ENCODE assay signal across 11 mouse cellular contexts in genomic region chr1:192797011-192797274, GRCm38 (mm10). TPM values are rescaled to one million over a fixed set of nuclear protein-coding genes. Genes with fewer than 3 reads are reported as not detected.
DNase-seq lines count a peak whose midpoint lies in the region; ATAC-seq lines count a peak whose summit lies in the region.
"Had no signal": no experiment of that assay in that cellular context is flagged by ENCODE, and none has a peak within 500 bp of the region (broad histone marks: within the 10 kb centered on the region; RNA-seq: fewer than 3 reads in every experiment).

No protein-coding gene starts in this region.

- no peaks in the 10 kb centered on the region for H3K36me3 ChIP-seq in forebrain, embryonic 10.5 days (replicated peaks)
- no peaks in the 10 kb centered on the region for H3K36me3 ChIP-seq in forebrain, embryonic 11.5 days (ENCODE audit: control insufficient read depth, insufficient read depth, low read length)
- H3K36me3 ChIP-seq in neural tube, embryonic 11.5 days (ENCODE audit: control insufficient read depth, insufficient read depth, low read length) = no peaks in the 10 kb centered on the region
- no peaks in the 10 kb centered on the region for H3K36me3 ChIP-seq in neural tube, embryonic 15.5 days
- H3K36me3 ChIP-seq in hindbrain, embryonic 15.5 days = no peaks in the 10 kb centered on the region
- H3K36me3 ChIP-seq in neural tube, embryonic 13.5 days = no peaks in the 10 kb centered on the region
- H3K36me3 ChIP-seq: liver, embryonic 15.5 days had no signal

- H3K4me3 ChIP-seq in forebrain, embryonic 10.5 days = no peak overlapping the region
- no peak overlapping the region for H3K4me3 ChIP-seq in forebrain, embryonic 11.5 days (ENCODE audit: low read depth, low read length)
- H3K4me3 ChIP-seq in neural tube, embryonic 11.5 days (ENCODE audit: low read depth, low read length) = no peak overlapping the region
- H3K4me3 ChIP-seq in neural tube, embryonic 15.5 days (replicated peaks) = no peak overlapping the region
- no peak overlapping the region for H3K4me3 ChIP-seq in hindbrain, embryonic 15.5 days
- H3K4me3 ChIP-seq in neural tube, embryonic 13.5 days = no peak overlapping the region
- H3K4me3 ChIP-seq: liver, embryonic 15.5 days had no signal

- no peak overlapping the region; the same call in 1 of the 2 replicates for H3K9ac ChIP-seq in forebrain, embryonic 11.5 days (ENCODE audit: low read length)
- H3K9ac ChIP-seq in neural tube, embryonic 11.5 days (ENCODE audit: low read length) = peak overlapping the region; percentile 37
- H3K9ac ChIP-seq in neural tube, embryonic 15.5 days (replicated peaks) = no peak overlapping the region
- H3K9ac ChIP-seq in hindbrain, embryonic 15.5 days = no peak overlapping the region
- H3K9ac ChIP-seq in neural tube, embryonic 13.5 days = 0 out of 2 replicates have a peak overlapping the region, but pooled peaks have one; percentile 45
- H3K9ac ChIP-seq: liver, embryonic 15.5 days had no signal

- WGBS in forebrain, embryonic 10.5 days = 39% methylated on average over 3 of the region's 3 CpGs
- 28% methylated on average over 3 of the region's 3 CpGs for WGBS in forebrain, embryonic 11.5 days
- WGBS in neural tube, embryonic 11.5 days = 34% methylated on average over 3 of the region's 3 CpGs
- 52% methylated on average over 3 of the region's 3 CpGs for WGBS in neural tube, embryonic 15.5 days
- WGBS in hindbrain, embryonic 15.5 days = 56% methylated on average over 3 of the region's 3 CpGs
- 61% methylated on average over 3 of the region's 3 CpGs for WGBS in neural tube, embryonic 13.5 days

- peak overlapping the region; percentile 67 for H3K27ac ChIP-seq in forebrain, embryonic 10.5 days
- no peak overlapping the region for H3K27ac ChIP-seq in forebrain, embryonic 11.5 days (ENCODE audit: low read depth, low read length)
- peak overlapping the region; percentile 56; the same call in 1 of the 2 replicates for H3K27ac ChIP-seq in neural tube, embryonic 11.5 days (ENCODE audit: low read depth, low read length)
- no peak overlapping the region for H3K27ac ChIP-seq in neural tube, embryonic 15.5 days (replicated peaks)
- H3K27ac ChIP-seq in hindbrain, embryonic 15.5 days (replicated peaks) = no peak overlapping the region; the same call in 1 of the 2 replicates
- H3K27ac ChIP-seq in neural tube, embryonic 13.5 days (replicated peaks) = peak overlapping the region; percentile 64
- H3K27ac ChIP-seq: liver, embryonic 15.5 days had no signal

- ATAC-seq in forebrain, embryonic 11.5 days (replicated peaks; ENCODE audit: low FRiP score) = no peak
- no peak for ATAC-seq in neural tube, embryonic 11.5 days (ENCODE audit: insufficient read depth, low FRiP score, low TSS enrichment)
- no peak; the same call in 1 of the 2 replicates for ATAC-seq in neural tube, embryonic 15.5 days (ENCODE audit: low FRiP score)
- ATAC-seq in hindbrain, embryonic 15.5 days (ENCODE audit: low FRiP score, low read depth) = 0 out of 2 replicates have a peak, but pooled peaks have one; percentile 33
- peak; percentile 33; the same call in 1 of the 2 replicates for ATAC-seq in neural tube, embryonic 13.5 days (ENCODE audit: low read depth)
- ATAC-seq: Patski had no signal

- H3K9me3 ChIP-seq in forebrain, embryonic 10.5 days = peaks cover 9% of the 10 kb centered on the region; the same call in 1 of the 2 replicates
- no peaks in the 10 kb centered on the region; the same call in 1 of the 2 replicates for H3K9me3 ChIP-seq in forebrain, embryonic 11.5 days (ENCODE audit: control insufficient read depth, low read length)
- H3K9me3 ChIP-seq in neural tube, embryonic 11.5 days (ENCODE audit: control insufficient read depth, low read length) = no peaks in the 10 kb centered on the region
- H3K9me3 ChIP-seq in neural tube, embryonic 15.5 days (replicated peaks) = no peaks in the 10 kb centered on the region
- H3K9me3 ChIP-seq in hindbrain, embryonic 15.5 days = no peaks in the 10 kb centered on the region
- no peaks in the 10 kb centered on the region for H3K9me3 ChIP-seq in neural tube, embryonic 13.5 days
- H3K9me3 ChIP-seq: liver, embryonic 15.5 days had no signal

- peaks cover 71% of the 10 kb centered on the region for H3K4me1 ChIP-seq in forebrain, embryonic 10.5 days
- H3K4me1 ChIP-seq in forebrain, embryonic 11.5 days (replicated peaks; ENCODE audit: control insufficient read depth, insufficient read depth, low read length) = peaks cover 22% of the 10 kb centered on the region
- H3K4me1 ChIP-seq in neural tube, embryonic 11.5 days (ENCODE audit: control insufficient read depth, insufficient read depth, low read length) = peaks cover 5% of the 10 kb centered on the region
- peaks cover 23% of the 10 kb centered on the region for H3K4me1 ChIP-seq in neural tube, embryonic 15.5 days
- peaks cover 20% of the 10 kb centered on the region for H3K4me1 ChIP-seq in hindbrain, embryonic 15.5 days (replicated peaks)
- peaks cover 28% of the 10 kb centered on the region for H3K4me1 ChIP-seq in neural tube, embryonic 13.5 days (replicated peaks)

- no peak for DNase-seq in forebrain, embryonic 10.5 days (ENCODE audit: extremely low spot score, low spot score)
- DNase-seq in forebrain, embryonic 11.5 days (ENCODE audit: low spot score) = no peak
- DNase-seq in neural tube, embryonic 11.5 days (ENCODE audit: low spot score) = no peak
- no peak for DNase-seq in urinary bladder, postnatal 36 days (ENCODE audit: low spot score in 2 of 2)
- DNase-seq in layer of hippocampus, postnatal 25 days (ENCODE audit: extremely low spot score in 1 of 2, low spot score in 1 of 2) = no peak
- DNase-seq: cerebellum, postnatal 25 days had no signal

- H3K27me3 ChIP-seq in forebrain, embryonic 10.5 days (ENCODE audit: poor library complexity, severe bottlenecking) = peaks cover 19% of the 10 kb centered on the region
- H3K27me3 ChIP-seq in forebrain, embryonic 11.5 days (ENCODE audit: control insufficient read depth, insufficient read depth, low read length) = no peaks in the 10 kb centered on the region
- H3K27me3 ChIP-seq in neural tube, embryonic 11.5 days (ENCODE audit: control insufficient read depth, insufficient read depth, low read length) = no peaks in the 10 kb centered on the region
- no peaks in the 10 kb centered on the region for H3K27me3 ChIP-seq in neural tube, embryonic 15.5 days (replicated peaks)
- no peaks in the 10 kb centered on the region for H3K27me3 ChIP-seq in hindbrain, embryonic 15.5 days
- H3K27me3 ChIP-seq in neural tube, embryonic 13.5 days = no peaks in the 10 kb centered on the region
- H3K27me3 ChIP-seq: liver, embryonic 15.5 days; Patski had no signal

- H3K4me2 ChIP-seq in forebrain, embryonic 11.5 days (ENCODE audit: low read depth, low read length, severe bottlenecking) = no peak overlapping the region
- no peak overlapping the region for H3K4me2 ChIP-seq in neural tube, embryonic 11.5 days (ENCODE audit: low read depth)
- H3K4me2 ChIP-seq in neural tube, embryonic 15.5 days = no peak overlapping the region
- no peak overlapping the region for H3K4me2 ChIP-seq in hindbrain, embryonic 15.5 days
- H3K4me2 ChIP-seq in neural tube, embryonic 13.5 days = no peak overlapping the region
- H3K4me2 ChIP-seq: liver, embryonic 15.5 days had no signal

RNA-seq across cellular contexts. Expression of gene Hhat, which starts 25.9 kb away (rescaled TPM):
- 7.2 and 7.6 TPM in 2 replicates for polyA plus RNA-seq in forebrain, embryonic 10.5 days (2016; fragmentation: Nextera tagmentation; extraction: Ambion mirVana)
- polyA plus RNA-seq in forebrain, embryonic 11.5 days (2014; fragmentation: Nextera tagmentation; extraction: Ambion mirVana) = 6.2 and 8.0 TPM in 2 replicates
- 8.9 and 9.2 TPM in 2 replicates for polyA plus RNA-seq in neural tube, embryonic 11.5 days (2014; fragmentation: Nextera tagmentation; extraction: Ambion mirVana)
- 4.6 and 5.2 TPM in 2 replicates for polyA plus RNA-seq in neural tube, embryonic 15.5 days (2015; fragmentation: Nextera tagmentation; extraction: Ambion mirVana)
- polyA plus RNA-seq in hindbrain, embryonic 15.5 days (2015; fragmentation: Nextera tagmentation; extraction: Ambion mirVana) = 3.5 and 3.6 TPM in 2 replicates
- polyA plus RNA-seq in neural tube, embryonic 13.5 days (2015; fragmentation: Nextera tagmentation; extraction: Ambion mirVana) = 4.4 and 4.6 TPM in 2 replicates
- 1 to 10 TPM; 1.2 to 1.8 TPM for total RNA-seq in layer of hippocampus, postnatal 25 days (2021)

RNA-seq across cellular contexts. Expression of gene Sertad4, which starts 58.6 kb away (rescaled TPM):
- polyA plus RNA-seq in forebrain, embryonic 10.5 days (2016; fragmentation: Nextera tagmentation; extraction: Ambion mirVana) = 13.1 TPM in 2 replicates
- polyA plus RNA-seq in forebrain, embryonic 11.5 days (2014; fragmentation: Nextera tagmentation; extraction: Ambion mirVana) = 17.2 and 17.3 TPM in 2 replicates
- polyA plus RNA-seq in neural tube, embryonic 11.5 days (2014; fragmentation: Nextera tagmentation; extraction: Ambion mirVana) = 19.3 and 22.8 TPM in 2 replicates
- polyA plus RNA-seq in neural tube, embryonic 15.5 days (2015; fragmentation: Nextera tagmentation; extraction: Ambion mirVana) = 16.6 and 17.3 TPM in 2 replicates
- 19.4 and 20.6 TPM in 2 replicates for polyA plus RNA-seq in hindbrain, embryonic 15.5 days (2015; fragmentation: Nextera tagmentation; extraction: Ambion mirVana)
- polyA plus RNA-seq in neural tube, embryonic 13.5 days (2015; fragmentation: Nextera tagmentation; extraction: Ambion mirVana) = 27.8 and 30.3 TPM in 2 replicates
- 10 to 100 TPM; 14.5 to 19.5 TPM for total RNA-seq in layer of hippocampus, postnatal 25 days (2021)

Comparison
In these comparisons a context has a peak if more than half of its experiments do, and no peak if none do; other contexts are left out.
1. H3K27ac ChIP-seq: peak in forebrain, embryonic 10.5 days (single experiment), neural tube, embryonic 11.5 days (single experiment) and neural tube, embryonic 13.5 days (single experiment); none in forebrain, embryonic 11.5 days (single experiment), neural tube, embryonic 15.5 days (single experiment) and hindbrain, embryonic 15.5 days (single experiment).
2. ATAC-seq: peak in hindbrain, embryonic 15.5 days (single experiment) and neural tube, embryonic 13.5 days (single experiment); none in forebrain, embryonic 11.5 days (single experiment), neural tube, embryonic 11.5 days (single experiment) and neural tube, embryonic 15.5 days (single experiment).
3. H3K9ac ChIP-seq: peak in neural tube, embryonic 11.5 days (single experiment) and neural tube, embryonic 13.5 days (single experiment); none in forebrain, embryonic 11.5 days (single experiment), neural tube, embryonic 15.5 days (single experiment) and hindbrain, embryonic 15.5 days (single experiment).